Mouse (Mus musculus) adrenal gland, postnatal 14 days (tissue): ENCODE measurements around the gene Bcl2l2. TPM values are rescaled to one million over a fixed set of nuclear protein-coding genes. Genes with fewer than 3 reads are reported as not detected.

Experiments
- DNase-seq: peaks from one replicate; pipeline ENCODE4 v3.0.0; 2021; ENCODE audit warnings: mixed read lengths
- total RNA-seq: library from RNA; stranded (reverse); gene quantifications from 2 replicates; pipeline ENCODE4 v1.2.3, GENCODE M21; 2021

The Bcl2l2 gene
- total RNA-seq, 1 experiment from 2014 or later, result 43.5 TPM

DNA sequence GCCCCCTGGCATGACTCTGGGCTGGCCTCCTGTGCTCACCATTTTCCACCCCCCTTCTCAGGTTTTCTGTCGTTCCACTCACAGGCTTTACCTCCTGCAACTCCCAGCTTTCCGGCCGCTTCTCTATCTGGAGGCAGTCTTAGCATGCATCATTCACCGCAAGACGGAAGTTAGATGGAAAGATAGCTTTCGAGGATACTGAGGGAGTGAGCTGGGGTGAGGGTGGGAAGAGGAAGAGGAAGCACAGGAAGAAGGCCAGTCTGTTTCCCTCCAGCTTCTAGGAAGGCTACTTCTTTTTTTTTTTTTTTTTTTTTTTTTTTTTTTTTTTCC lies 53.6 kb downstream of the Bcl2l2 start:
- no peak for DNase-seq

DNA sequence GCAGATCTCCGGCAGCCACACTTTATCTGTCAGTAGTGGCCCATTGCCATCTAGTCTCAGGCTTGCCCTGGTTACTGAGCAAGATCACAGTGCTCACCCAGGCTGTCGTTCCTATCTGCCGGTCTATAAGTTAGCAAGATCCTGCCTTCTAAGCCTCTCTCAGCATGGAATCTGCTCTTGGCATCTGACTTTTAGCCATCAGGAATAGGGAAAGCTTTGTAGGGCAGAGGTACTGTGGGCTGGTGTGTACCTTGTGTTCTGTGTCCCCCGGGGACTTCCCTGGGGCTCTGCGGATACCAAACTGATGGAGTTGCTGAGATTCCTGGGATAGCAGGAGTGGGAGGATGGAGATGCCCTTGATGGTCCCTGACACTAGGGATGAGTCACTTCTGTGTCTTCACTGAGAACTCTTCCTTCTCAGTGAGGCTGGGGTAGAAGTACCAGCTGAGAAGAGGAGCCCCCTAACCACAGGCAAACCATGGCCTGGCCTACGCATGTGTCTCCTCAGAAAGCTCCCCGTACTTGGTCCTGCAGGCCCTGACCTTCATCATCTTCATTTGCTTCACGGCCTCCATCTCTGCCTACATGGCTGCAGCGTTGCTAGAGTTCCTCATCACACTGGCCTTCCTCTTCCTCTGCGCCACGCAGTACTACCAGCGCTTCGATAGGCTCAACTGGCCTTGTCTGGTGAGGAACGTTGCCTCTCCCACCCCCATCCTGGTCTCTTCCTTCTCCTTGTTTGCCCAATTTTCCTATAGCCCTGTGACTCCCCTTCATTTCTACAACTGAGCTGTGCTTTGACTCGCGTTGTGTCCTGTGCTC lies 54.4 kb downstream of the Bcl2l2 start:
- no peak for DNase-seq

Other genes starting within 250 kb of the Bcl2l2 start
- not detected in 2 replicates for gene Gm17606, start 242.4 kb upstream of the Bcl2l2 start, total RNA-seq
- 1.7 and 2.2 TPM in 2 replicates for gene Cdh24, start 242.0 kb upstream of the Bcl2l2 start, total RNA-seq
- gene 1700123O20Rik, start 197.2 kb upstream of the Bcl2l2 start, total RNA-seq, result 33.7 and 41.0 TPM in 2 replicates
- gene Acin1, start 196.4 kb upstream of the Bcl2l2 start, total RNA-seq, result 168 and 193 TPM in 2 replicates
- not detected in 2 replicates for gene Gm29776, start 184.5 kb upstream of the Bcl2l2 start, total RNA-seq
- gene Cebpe, start 171.2 kb upstream of the Bcl2l2 start, total RNA-seq, result not detected in 2 replicates
- 46.1 and 51.5 TPM in 2 replicates for gene Slc7a8, start 101.4 kb upstream of the Bcl2l2 start, total RNA-seq
- gene Rnf212b, start 69.2 kb upstream of the Bcl2l2 start, total RNA-seq, result 0.38 TPM in 1 of 2 replicates, not detected in the other
- gene Homez, start 12.4 kb upstream of the Bcl2l2 start, total RNA-seq, result 9.6 and 10.9 TPM in 2 replicates
- 14.0 and 15.9 TPM in 2 replicates for gene Ppp1r3e, start 5.8 kb upstream of the Bcl2l2 start, total RNA-seq
- 1.7 and 7.0 TPM in 2 replicates for gene Gm20521, start 64 bp downstream of the Bcl2l2 start, total RNA-seq
- 154 and 191 TPM in 2 replicates for gene Pabpn1, start 9.1 kb downstream of the Bcl2l2 start, total RNA-seq
- 30.7 and 32.9 TPM in 2 replicates for gene Slc22a17, start 29.8 kb downstream of the Bcl2l2 start, total RNA-seq
- gene Efs, start 42.7 kb downstream of the Bcl2l2 start, total RNA-seq, result 3.1 and 6.2 TPM in 2 replicates
- gene Il25, start 49.3 kb downstream of the Bcl2l2 start, total RNA-seq, result not detected in 2 replicates
- gene Cmtm5, start 52.9 kb downstream of the Bcl2l2 start, total RNA-seq, result 1.6 and 1.9 TPM in 2 replicates
- 0.22 TPM in 1 of 2 replicates, not detected in the other for gene Myh6, start 83.5 kb downstream of the Bcl2l2 start, total RNA-seq
- gene Gm17428, start 93.6 kb downstream of the Bcl2l2 start, total RNA-seq, result not detected in 2 replicates
- gene Myh7, start 111.2 kb downstream of the Bcl2l2 start, total RNA-seq, result 0.11 TPM in 1 of 2 replicates, not detected in the other
- gene Ngdn, start 132.1 kb downstream of the Bcl2l2 start, total RNA-seq, result 34.5 and 39.2 TPM in 2 replicates
- gene Zfhx2, start 208.9 kb downstream of the Bcl2l2 start, total RNA-seq, result 7.3 and 9.8 TPM in 2 replicates
- 11.3 and 15.8 TPM in 2 replicates for gene Thtpa, start 211.4 kb downstream of the Bcl2l2 start, total RNA-seq
- 26.6 and 36.1 TPM in 2 replicates for gene Ap1g2, start 223.2 kb downstream of the Bcl2l2 start, total RNA-seq
- 3.3 and 5.9 TPM in 2 replicates for gene Jph4, start 233.6 kb downstream of the Bcl2l2 start, total RNA-seq